Mouse (Mus musculus): Measurements from ENCODE around the gene Abcg4. TPM values are rescaled to one million over a fixed set of nuclear protein-coding genes. Genes with fewer than 3 reads are reported as not detected.

Abcg4 gene
- polyA plus RNA-seq, 1 experiment = 2.0 TPM

DNA sequence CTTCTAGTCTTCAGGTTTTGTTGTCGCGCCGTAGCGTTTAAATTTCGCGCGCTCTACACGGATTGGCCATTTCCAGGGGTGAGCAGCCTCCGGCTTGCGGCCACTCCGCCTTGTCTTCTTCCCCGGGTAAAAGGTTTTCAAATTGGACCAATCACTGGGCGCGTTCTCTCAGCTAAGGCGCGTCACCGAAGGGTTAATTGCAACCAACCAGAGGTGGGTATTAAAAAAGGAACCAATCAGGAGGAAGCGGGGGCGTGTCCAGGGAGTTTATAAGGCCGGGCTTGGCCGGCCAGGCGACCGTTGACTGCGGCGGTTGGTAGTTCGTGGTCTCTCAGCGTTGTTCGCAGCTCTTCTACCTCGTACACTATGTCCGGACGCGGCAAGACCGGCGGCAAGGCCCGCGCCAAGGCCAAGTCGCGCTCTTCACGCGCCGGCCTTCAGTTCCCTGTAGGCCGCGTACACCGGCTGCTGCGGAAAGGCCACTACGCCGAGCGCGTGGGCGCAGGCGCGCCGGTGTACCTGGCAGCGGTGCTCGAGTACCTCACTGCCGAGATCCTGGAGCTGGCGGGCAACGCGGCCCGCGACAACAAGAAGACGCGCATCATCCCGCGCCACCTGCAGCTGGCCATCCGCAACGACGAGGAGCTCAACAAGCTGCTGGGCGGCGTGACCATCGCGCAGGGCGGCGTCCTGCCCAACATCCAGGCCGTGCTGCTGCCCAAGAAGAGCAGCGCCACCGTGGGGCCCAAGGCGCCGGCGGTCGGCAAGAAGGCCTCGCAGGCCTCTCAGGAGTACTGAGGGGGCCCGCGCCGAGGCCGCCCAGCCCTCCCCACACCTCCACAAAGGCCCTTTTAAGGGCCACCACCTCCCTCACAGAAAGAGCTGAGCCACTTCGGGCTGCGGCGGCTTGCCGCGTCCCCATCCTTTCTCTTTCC lies 46.2 kb upstream of the Abcg4 start, which contains the start of gene H2afx:
Gene H2afx, plus strand, starts transcription at position 299 of the 935 bp plus-strand sequence.
- Histone ChIP-seq H3K4me3 (ENCODE audit: low read depth, low read length) (peak within 1 kb of the TSS; percentile 75), H3K27ac (ENCODE audit: insufficient read depth, low read depth, low read length) (peak within 1 kb of the TSS; percentile 74), H3K4me1 (ENCODE audit: control insufficient read depth, insufficient read depth, insufficient read length, low read length) (peaks cover 2% of the 10 kb centered on the region; the same call in 1 of the 2 replicates), H3K27me3 (ENCODE audit: control insufficient read depth, insufficient read depth, low read length) (no peaks in the 10 kb centered on the region), H3K36me3 (ENCODE audit: control insufficient read depth, insufficient read depth, low read length) (peaks cover 25% of the 10 kb centered on the region)
- TF ChIP-seq CTCF (IDR thresholded peaks at IDR 0.05; ENCODE audit: extremely low read depth, insufficient read length, insufficient replicate concordance, low read depth, low read length) (peak; percentile 36; the same call in 1 of the 2 replicates), POLR2A (IDR thresholded peaks at IDR 0.05; ENCODE audit: low read depth, low read length) (peak; percentile 100)
- WGBS = under 1% methylated on average over 91 of the region's 91 CpGs

DNA sequence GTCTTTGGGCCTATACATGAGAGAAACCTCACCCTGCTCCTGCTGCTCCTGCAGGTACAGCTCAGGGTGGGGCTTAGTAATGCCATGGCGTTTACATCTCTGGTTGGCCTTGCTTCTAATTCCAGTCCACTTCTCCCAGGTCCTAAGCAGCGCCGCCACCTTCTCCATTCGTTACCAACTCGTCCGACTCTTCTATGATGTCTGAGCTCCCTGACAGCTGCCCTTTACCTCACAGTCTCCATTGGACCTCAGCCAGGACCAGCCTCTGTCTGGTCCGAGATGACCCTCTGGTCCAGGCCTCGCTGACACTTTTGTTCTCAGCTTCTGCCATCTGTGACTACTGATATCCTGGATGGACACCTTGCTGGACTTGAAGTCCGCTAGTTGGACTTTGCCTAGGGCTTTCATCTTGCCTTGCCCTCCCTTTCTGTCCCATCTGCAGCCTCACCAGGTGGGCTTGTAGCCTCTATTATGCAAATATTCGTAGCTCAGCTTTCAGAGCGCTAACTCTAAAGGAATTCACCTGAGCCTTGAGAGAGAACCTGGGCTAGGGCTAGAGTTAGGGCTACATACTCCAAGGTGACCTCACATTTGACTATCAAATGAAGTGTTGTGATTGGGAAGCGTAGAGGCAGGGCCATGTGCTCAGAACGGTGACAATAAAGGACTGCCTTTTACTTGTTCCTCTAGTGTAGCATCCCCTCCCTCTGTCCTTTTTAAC lies 44.7 kb upstream of the Abcg4 start:
- WGBS = 94% methylated on average over 13 of the region's 13 CpGs
- no peak for TF ChIP-seq POLR2A (IDR thresholded peaks at IDR 0.05; ENCODE audit: low read depth, low read length)
- no peak for TF ChIP-seq CTCF (IDR thresholded peaks at IDR 0.05; ENCODE audit: extremely low read depth, insufficient read length, insufficient replicate concordance, low read depth, low read length)
- H3K4me3 ChIP-seq (ENCODE audit: low read depth, low read length) = no peak overlapping the region
- no peaks in the 10 kb centered on the region for H3K27me3 ChIP-seq (ENCODE audit: control insufficient read depth, insufficient read depth, low read length)
- no peak overlapping the region for H3K27ac ChIP-seq (ENCODE audit: insufficient read depth, low read depth, low read length)
- H3K36me3 ChIP-seq (ENCODE audit: control insufficient read depth, insufficient read depth, low read length) = peaks cover 25% of the 10 kb centered on the region
- peaks cover 2% of the 10 kb centered on the region for H3K4me1 ChIP-seq (ENCODE audit: control insufficient read depth, insufficient read depth, insufficient read length, low read length)

DNA sequence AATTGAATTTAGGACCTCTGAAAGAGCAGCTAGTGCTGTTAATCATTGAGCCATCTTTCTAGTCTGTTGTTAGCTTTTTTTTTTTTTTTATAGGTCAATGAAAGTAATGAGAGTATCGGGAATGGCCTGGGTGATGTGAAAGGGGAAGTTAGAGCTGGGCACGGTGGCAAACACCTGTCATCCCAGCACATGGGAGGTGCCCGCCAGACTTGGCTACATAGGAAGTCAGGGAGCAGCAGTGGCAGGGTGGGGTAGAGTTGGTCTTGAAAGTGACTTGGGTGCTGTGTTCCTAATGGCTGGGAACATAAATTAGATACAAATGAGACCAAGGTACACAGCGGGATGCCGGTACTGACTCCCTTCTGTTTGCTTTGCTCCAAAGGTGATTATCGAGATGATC lies 42.3 kb upstream of the Abcg4 start:
- WGBS = 32% methylated on average over 6 of the region's 6 CpGs
- peaks cover 5% of the 10 kb centered on the region; the same call in 1 of the 2 replicates for H3K4me1 ChIP-seq (ENCODE audit: control insufficient read depth, insufficient read depth, insufficient read length, low read length)
- no peaks in the 10 kb centered on the region for H3K27me3 ChIP-seq (ENCODE audit: control insufficient read depth, insufficient read depth, low read length)
- TF ChIP-seq POLR2A (IDR thresholded peaks at IDR 0.05; ENCODE audit: low read depth, low read length) (no peak), CTCF (IDR thresholded peaks at IDR 0.05; ENCODE audit: extremely low read depth, insufficient read length, insufficient replicate concordance, low read depth, low read length) (no peak)
- H3K27ac ChIP-seq (ENCODE audit: insufficient read depth, low read depth, low read length) = no peak overlapping the region
- peaks cover 22% of the 10 kb centered on the region for H3K36me3 ChIP-seq (ENCODE audit: control insufficient read depth, insufficient read depth, low read length)
- no peak overlapping the region for H3K4me3 ChIP-seq (ENCODE audit: low read depth, low read length)

DNA sequence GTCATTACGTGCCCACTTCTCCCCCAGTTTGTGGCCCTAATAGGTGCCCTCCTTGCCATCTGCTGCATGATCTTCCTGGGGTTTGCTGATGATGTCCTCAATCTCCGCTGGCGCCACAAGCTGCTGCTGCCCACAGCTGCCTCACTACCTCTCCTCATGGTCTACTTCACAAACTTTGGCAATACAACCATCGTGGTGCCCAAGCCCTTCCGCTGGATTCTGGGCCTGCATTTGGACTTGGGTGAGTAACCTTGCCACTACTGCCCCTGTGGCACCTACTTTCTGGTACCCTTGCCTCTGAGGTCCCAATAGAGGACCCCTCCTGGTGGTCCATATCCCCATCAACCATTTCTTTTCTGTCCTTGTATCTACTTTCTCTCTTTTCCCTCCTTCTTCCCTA lies 39.5 kb upstream of the Abcg4 start:
- no peak overlapping the region for H3K27ac ChIP-seq (ENCODE audit: insufficient read depth, low read depth, low read length)
- H3K36me3 ChIP-seq (ENCODE audit: control insufficient read depth, insufficient read depth, low read length) = peaks cover 17% of the 10 kb centered on the region
- 85% methylated on average over 5 of the region's 5 CpGs for WGBS
- peak overlapping the region; percentile 95 for H3K4me3 ChIP-seq (ENCODE audit: low read depth, low read length)
- H3K4me1 ChIP-seq (ENCODE audit: control insufficient read depth, insufficient read depth, insufficient read length, low read length) = peaks cover 5% of the 10 kb centered on the region; the same call in 1 of the 2 replicates
- TF ChIP-seq POLR2A (IDR thresholded peaks at IDR 0.05; ENCODE audit: low read depth, low read length) (no peak), CTCF (IDR thresholded peaks at IDR 0.05; ENCODE audit: extremely low read depth, insufficient read length, insufficient replicate concordance, low read depth, low read length) (no peak)
- H3K27me3 ChIP-seq (ENCODE audit: control insufficient read depth, insufficient read depth, low read length) = no peaks in the 10 kb centered on the region

DNA sequence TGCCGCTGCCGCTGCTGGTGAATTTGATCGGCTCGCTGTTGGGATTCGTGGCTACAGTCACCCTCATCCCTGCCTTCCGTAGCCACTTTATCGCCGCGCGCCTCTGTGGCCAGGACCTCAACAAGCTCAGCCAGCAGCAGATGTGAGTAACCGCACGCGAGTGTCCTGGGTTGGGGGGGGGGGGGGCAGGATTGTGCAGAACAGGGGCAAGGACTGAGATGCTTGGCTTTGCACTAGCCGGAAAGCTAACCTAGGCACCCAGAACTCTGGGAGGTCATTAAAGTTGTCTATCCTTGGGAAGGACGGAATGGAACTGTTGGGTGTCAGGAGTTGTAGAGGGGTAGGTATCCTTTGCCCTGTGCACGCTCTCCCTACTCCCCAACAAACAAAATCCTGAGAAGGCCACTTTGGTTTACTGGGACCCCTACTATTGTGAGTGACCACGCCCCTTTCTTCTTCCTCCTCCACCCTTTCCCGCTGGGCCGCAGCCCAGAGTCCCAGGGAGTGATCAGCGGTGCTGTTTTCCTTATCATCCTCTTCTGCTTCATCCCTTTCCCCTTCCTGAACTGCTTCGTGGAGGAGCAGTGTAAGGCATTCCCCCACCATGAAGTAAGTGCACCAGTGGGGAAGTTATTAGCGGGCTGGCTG lies 38.8 kb upstream of the Abcg4 start:
- Histone ChIP-seq H3K4me3 (ENCODE audit: low read depth, low read length) (peak overlapping the region; percentile 95), H3K4me1 (ENCODE audit: control insufficient read depth, insufficient read depth, insufficient read length, low read length) (peaks cover 5% of the 10 kb centered on the region; the same call in 1 of the 2 replicates), H3K27ac (ENCODE audit: insufficient read depth, low read depth, low read length) (peak overlapping the region; percentile 84), H3K36me3 (ENCODE audit: control insufficient read depth, insufficient read depth, low read length) (peaks cover 10% of the 10 kb centered on the region), H3K27me3 (ENCODE audit: control insufficient read depth, insufficient read depth, low read length) (no peaks in the 10 kb centered on the region)
- TF ChIP-seq CTCF (IDR thresholded peaks at IDR 0.05; ENCODE audit: extremely low read depth, insufficient read length, insufficient replicate concordance, low read depth, low read length) (no peak), POLR2A (IDR thresholded peaks at IDR 0.05; ENCODE audit: low read depth, low read length) (no peak)
- under 1% methylated on average over 22 of the region's 22 CpGs for WGBS

DNA sequence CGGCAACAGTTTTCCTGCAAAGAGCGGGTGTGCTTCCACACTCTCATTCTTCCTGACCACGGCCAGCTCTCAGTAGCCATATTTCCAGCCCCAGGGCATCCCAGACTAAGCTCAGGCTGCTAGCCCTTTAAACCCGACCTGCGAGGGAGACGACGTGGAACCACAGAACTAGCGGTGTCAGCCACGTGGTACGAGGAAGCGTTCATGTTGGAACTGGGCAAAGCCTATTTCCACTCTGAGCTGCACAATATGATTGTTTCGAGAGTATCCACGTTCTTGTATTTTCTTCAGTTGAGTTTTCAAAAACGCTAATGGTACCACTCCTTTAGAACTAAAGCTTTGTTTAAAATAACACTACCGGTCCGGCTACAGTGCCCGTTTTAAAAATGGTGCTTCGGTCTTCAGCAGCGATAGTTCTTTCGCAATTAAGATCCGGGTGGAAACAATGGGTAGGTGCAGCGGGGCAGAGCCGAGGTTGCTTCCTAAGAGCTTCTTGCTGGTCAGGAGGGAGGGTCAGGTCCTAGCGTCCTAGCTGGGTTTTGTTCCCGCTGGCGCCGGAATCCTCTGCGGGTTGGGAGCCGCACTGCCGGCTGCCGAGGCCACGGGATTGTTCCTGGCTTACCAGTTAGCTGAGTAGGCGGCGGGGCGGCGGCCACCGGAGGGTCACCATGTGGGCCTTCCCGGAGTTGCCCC lies 38.1 kb upstream of the Abcg4 start:
- peak overlapping the region; percentile 84 for H3K27ac ChIP-seq (ENCODE audit: insufficient read depth, low read depth, low read length)

More for the DNA sequence above, 38.1 kb upstream of the Abcg4 start:
- Histone ChIP-seq H3K27me3 (ENCODE audit: control insufficient read depth, insufficient read depth, low read length) (no peaks in the 10 kb centered on the region), H3K36me3 (ENCODE audit: control insufficient read depth, insufficient read depth, low read length) (peaks cover 5% of the 10 kb centered on the region), H3K4me1 (ENCODE audit: control insufficient read depth, insufficient read depth, insufficient read length, low read length) (peaks cover 5% of the 10 kb centered on the region; the same call in 1 of the 2 replicates), H3K4me3 (ENCODE audit: low read depth, low read length) (peak overlapping the region; percentile 95)
- WGBS = under 1% methylated on average over 38 of the region's 38 CpGs
- TF ChIP-seq POLR2A (IDR thresholded peaks at IDR 0.05; ENCODE audit: low read depth, low read length) = peak; percentile 49; the same call in 1 of the 2 replicates
- TF ChIP-seq CTCF (IDR thresholded peaks at IDR 0.05; ENCODE audit: extremely low read depth, insufficient read length, insufficient replicate concordance, low read depth, low read length) = no peak

All from small intestine, adult 2 months (tissue).